Comparison of ENCODE assay signal across 31 mouse cellular contexts in the genomic region with DNA sequence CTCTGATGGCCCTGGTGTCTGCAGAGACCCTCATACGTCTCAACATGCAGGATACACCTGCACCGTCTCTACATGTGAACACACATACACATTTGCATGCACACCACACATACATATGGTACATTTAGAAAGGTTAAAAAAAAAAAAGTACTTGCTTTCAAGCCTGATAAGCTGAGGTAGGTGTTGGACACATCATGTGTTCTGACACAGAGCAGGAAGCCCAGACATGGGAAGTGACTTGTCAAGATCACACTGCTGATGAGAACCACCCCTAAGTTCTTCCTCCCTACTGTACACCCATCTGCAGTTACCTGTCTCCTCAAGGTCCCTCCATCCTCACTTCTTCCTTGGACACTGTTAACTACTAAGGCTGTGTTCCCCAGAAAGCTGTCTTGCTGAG. TPM values are rescaled to one million over a fixed set of nuclear protein-coding genes. Genes with fewer than 3 reads are reported as not detected.
A peak's percentile ranks its signal among the peaks of the same experiment; 100 is the strongest.
DNase-seq lines count a peak whose midpoint lies in the region; ATAC-seq and TF ChIP-seq lines count a peak whose summit lies in the region.
"Had no signal": no experiment of that assay in that cellular context is flagged by ENCODE, and none has a peak within 500 bp of the region (broad histone marks: within the 10 kb centered on the region; RNA-seq: fewer than 3 reads in every experiment).

No protein-coding gene starts in this region.

- H3K9me3 ChIP-seq in liver, embryonic 12.5 days (replicated peaks) = no peaks in the 10 kb centered on the region
- H3K9me3 ChIP-seq in liver, embryonic 11.5 days (ENCODE audit: control insufficient read depth, low read length) = no peaks in the 10 kb centered on the region
- no peaks in the 10 kb centered on the region for H3K9me3 ChIP-seq in MEL (replicated peaks; ENCODE audit: insufficient read depth, low read length)
- H3K9me3 ChIP-seq: embryonic facial prominence, embryonic 12.5 days; embryonic facial prominence, embryonic 15.5 days; heart, embryonic 10.5 days; heart, embryonic 13.5 days had no signal

- no peak overlapping the region for H3K9ac ChIP-seq in liver, embryonic 12.5 days
- no peak overlapping the region for H3K9ac ChIP-seq in liver, embryonic 11.5 days (ENCODE audit: low read depth, low read length)
- no peak overlapping the region for H3K9ac ChIP-seq in MEL (ENCODE audit: control insufficient read depth, low read depth, low read length, poor library complexity, severe bottlenecking)
- H3K9ac ChIP-seq: embryonic facial prominence, embryonic 12.5 days; embryonic facial prominence, embryonic 15.5 days; forebrain, postnatal 0 days; heart, embryonic 13.5 days; hindbrain, embryonic 14.5 days had no signal

- peaks cover 72% of the 10 kb centered on the region for H3K4me1 ChIP-seq in liver, embryonic 12.5 days
- H3K4me1 ChIP-seq in liver, embryonic 11.5 days (replicated peaks; ENCODE audit: control insufficient read depth, insufficient read depth, low read length) = peaks cover 18% of the 10 kb centered on the region
- peaks cover 6 to 26% of the 10 kb centered on the region in 2 experiments for H3K4me1 ChIP-seq in MEL (ENCODE audit: control insufficient read depth in 1 of 2, insufficient read depth in 2 of 2, low read length in 2 of 2)
- H3K4me1 ChIP-seq: embryonic facial prominence, embryonic 12.5 days; embryonic facial prominence, embryonic 15.5 days; heart, embryonic 13.5 days had no signal

- H3K36me3 ChIP-seq in liver, embryonic 12.5 days = peaks cover 38% of the 10 kb centered on the region
- peaks cover 6% of the 10 kb centered on the region; the same call in 1 of the 2 replicates for H3K36me3 ChIP-seq in liver, embryonic 11.5 days (ENCODE audit: control insufficient read depth, insufficient read depth, low read length)
- H3K36me3 ChIP-seq in MEL (ENCODE audit: control insufficient read depth in 1 of 2, insufficient read depth in 2 of 2, low read length in 2 of 2) = peaks cover 0 to 19% of the 10 kb centered on the region in 2 experiments; a peak in 3 of 4 replicates

- no peak for TF ChIP-seq EP300 in MEL (IDR thresholded peaks at IDR 0.05; ENCODE audit: low read depth in 1 of 2, low read length in 2 of 2)

- DNase-seq in liver, embryonic 11.5 days (ENCODE audit: low spot score) = no peak
- peak; percentile 34 for DNase-seq in 416B (ENCODE audit: low read depth)
- peak; percentile 62 for DNase-seq in MEL (ENCODE audit: low read depth, low spot score)
- no peak for DNase-seq in kidney, postnatal 4 days
- DNase-seq in adrenal gland, adult 8-10 months = no peak
- DNase-seq: adrenal gland, adult 2 months; adrenal gland, postnatal 25 days; cerebellum, adult 18-20 months; cerebellum, adult 9-10 months; cerebellum, postnatal 14 days; forebrain, postnatal 0 days; gastrocnemius, adult 2 months; gastrocnemius, postnatal 25 days; heart, adult 18-20 months; heart, postnatal 14 days; heart, postnatal 4 days had no signal

- TF ChIP-seq CTCF in MEL (IDR thresholded peaks at IDR 0.05 in 2 of 3, conservative IDR thresholded peaks at IDR 0.05 in 1 of 3; ENCODE audit: control insufficient read depth in 1 of 3, insufficient read depth in 1 of 3, low read depth in 2 of 3, low read length in 3 of 3, poor library complexity in 1 of 3, severe bottlenecking in 1 of 3) = no peak

- peak overlapping the region; percentile 98; the same call in 1 of the 2 replicates for H3K27ac ChIP-seq in liver, embryonic 12.5 days
- H3K27ac ChIP-seq in liver, embryonic 11.5 days (ENCODE audit: low read depth, low read length) = no peak overlapping the region
- H3K27ac ChIP-seq in MEL (ENCODE audit: control insufficient read depth, low read depth, low read length) = no peak overlapping the region
- H3K27ac ChIP-seq: embryonic facial prominence, embryonic 12.5 days; embryonic facial prominence, embryonic 15.5 days; gastrocnemius, adult 2 months; heart, embryonic 10.5 days; heart, embryonic 13.5 days; hindbrain, embryonic 14.5 days; hindbrain, postnatal 0 days had no signal

- 82% methylated on average over 2 of the region's 2 CpGs for WGBS in liver, embryonic 12.5 days (ENCODE audit: insufficient replicate concordance)
- WGBS in liver, embryonic 11.5 days = 86% methylated on average over 2 of the region's 2 CpGs

- no peak overlapping the region for H3K4me2 ChIP-seq in liver, embryonic 12.5 days
- no peak overlapping the region for H3K4me2 ChIP-seq in liver, embryonic 11.5 days
- H3K4me2 ChIP-seq: embryonic facial prominence, embryonic 12.5 days; embryonic facial prominence, embryonic 15.5 days; heart, embryonic 13.5 days; hindbrain, embryonic 14.5 days had no signal

- H3K4me3 ChIP-seq in liver, embryonic 12.5 days = no peak overlapping the region
- no peak overlapping the region for H3K4me3 ChIP-seq in liver, embryonic 11.5 days (ENCODE audit: low read depth, low read length)
- no peak overlapping the region for H3K4me3 ChIP-seq in MEL (ENCODE audit: control insufficient read depth in 1 of 2, insufficient read depth in 1 of 2, low read depth in 2 of 2, low read length in 2 of 2)
- H3K4me3 ChIP-seq: embryonic facial prominence, embryonic 12.5 days; embryonic facial prominence, embryonic 15.5 days; gastrocnemius, adult 2 months; heart, embryonic 10.5 days; heart, embryonic 13.5 days had no signal

- no peak for ATAC-seq in liver, embryonic 12.5 days
- no peak for ATAC-seq in liver, embryonic 11.5 days (replicated peaks; ENCODE audit: low FRiP score)
- peak; percentile 22; the same call in 1 of the 2 replicates for ATAC-seq in megakaryocyte, adult 5-6 weeks (ENCODE audit: poor library complexity, severe bottlenecking)
- ATAC-seq: CD4-positive, CD25-positive, alpha-beta regulatory T cell, adult 4 months; forebrain, embryonic 14.5 days; forebrain, postnatal 0 days; hindbrain, postnatal 0 days; inflammation-experienced regulatory T-cells, adult 6 months; Patski had no signal

- no peak for TF ChIP-seq RAD21 in MEL (IDR thresholded peaks at IDR 0.05; ENCODE audit: low read depth, low read length)

- H3K27me3 ChIP-seq in liver, embryonic 12.5 days (replicated peaks) = no peaks in the 10 kb centered on the region
- no peaks in the 10 kb centered on the region for H3K27me3 ChIP-seq in liver, embryonic 11.5 days (replicated peaks; ENCODE audit: control insufficient read depth, insufficient read depth, low read length)
- H3K27me3 ChIP-seq in MEL (ENCODE audit: control insufficient read depth in 1 of 2, insufficient read depth in 2 of 2, low read length in 2 of 2) = no peaks in the 10 kb centered on the region
- H3K27me3 ChIP-seq: embryonic facial prominence, embryonic 12.5 days; embryonic facial prominence, embryonic 15.5 days; heart, embryonic 13.5 days; Patski had no signal

- TF ChIP-seq POLR2A in MEL (IDR thresholded peaks at IDR 0.05; ENCODE audit: control insufficient read depth in 1 of 2, insufficient read depth in 1 of 2, low read depth in 1 of 2, low read length in 2 of 2, poor library complexity in 1 of 2) = no peak; a peak in 1 of 4 replicates

- no peaks in the 10 kb centered on the region for H3K79me2 ChIP-seq in MEL (ENCODE audit: control insufficient read depth, insufficient read depth, low read length, poor library complexity)

TF ChIP-seq in MEL, 35 proteins besides CTCF, POLR2A, EP300 and RAD21:
- 0 out of 2 replicates have a peak, but pooled peaks have one; percentile 31 for TF ChIP-seq ETS1 (IDR thresholded peaks at IDR 0.05; ENCODE audit: low read depth, low read length)
- peak; percentile 16; the same call in 1 of the 2 replicates for TF ChIP-seq ZMIZ1 (IDR thresholded peaks at IDR 0.05; ENCODE audit: low read depth, low read length)
- TF ChIP-seq SIN3A (IDR thresholded peaks at IDR 0.05; ENCODE audit: low read length) = no peak
- TF ChIP-seq USF1 (IDR thresholded peaks at IDR 0.05; ENCODE audit: low read depth, low read length) = peak; percentile 49
- peak; percentile 75 for TF ChIP-seq ZNF384 (IDR thresholded peaks at IDR 0.05; ENCODE audit: low read depth, low read length)
TF ChIP-seq in MEL: peak in this region for 4.

RNA-seq across cellular contexts. Expression of a gene that starts 5.3 kb away (rescaled TPM):
- 25.7 and 26.1 TPM in 2 replicates for polyA plus RNA-seq in liver, embryonic 12.5 days (2016; fragmentation: Nextera tagmentation; extraction: Ambion mirVana)
- 12.9 and 18.0 TPM in 2 replicates for polyA plus RNA-seq in liver, embryonic 11.5 days (2014; fragmentation: Nextera tagmentation; extraction: Ambion mirVana)
- 9.4 and 10.2 TPM in 2 replicates for total RNA-seq in MEL (2012; rRNA removed)
- polyA plus RNA-seq in MEL (2012; ENCODE audit: insufficient read depth in 1 of 2, insufficient read length in 2 of 2, low read depth in 1 of 2, low replicate concordance in 2 of 2, missing spikeins in 1 of 2) = 10 to 100 TPM in 1 of 2 experiments, not detected in 1; 31.6 TPM
- 8.9 and 10.7 TPM in 2 replicates for total RNA-seq in megakaryocyte, adult 5-6 weeks (2015)
- total RNA-seq in megakaryocyte, adult 5-6 weeks (2017) = 13.6 and 22.1 TPM in 2 replicates
- 10 to 100 TPM in 2 of 4 experiments, 1 to 10 TPM in 2; 6.6 to 14.2 (median 9.5) TPM for total RNA-seq in adrenal gland, adult 8-10 months (2022)

RNA-seq across cellular contexts. Expression of a gene that starts 22.1 kb away (rescaled TPM):
- polyA plus RNA-seq in liver, embryonic 12.5 days (2016; fragmentation: Nextera tagmentation; extraction: Ambion mirVana) = not detected in 2 replicates
- polyA plus RNA-seq in liver, embryonic 11.5 days (2014; fragmentation: Nextera tagmentation; extraction: Ambion mirVana) = not detected in 2 replicates
- total RNA-seq in MEL (2012; rRNA removed) = not detected in 2 replicates
- not detected for polyA plus RNA-seq in MEL (2012; ENCODE audit: insufficient read depth in 1 of 2, insufficient read length in 2 of 2, low read depth in 1 of 2, low replicate concordance in 2 of 2, missing spikeins in 1 of 2)
- total RNA-seq in megakaryocyte, adult 5-6 weeks (2015) = not detected in 2 replicates
- not detected in 2 replicates for total RNA-seq in megakaryocyte, adult 5-6 weeks (2017)
- not detected for total RNA-seq in adrenal gland, adult 8-10 months (2022)
- total RNA-seq: adrenal gland, adult 2 months; adrenal gland, postnatal 25 days; gastrocnemius, adult 2 months; gastrocnemius, postnatal 25 days; heart, adult 18-20 months; heart, postnatal 14 days; heart, postnatal 4 days had no signal
- polyA plus RNA-seq: adrenal gland, adult 2 months; C2C12; CD4-positive, CD25-positive, alpha-beta regulatory T cell, adult 4 months; embryonic facial prominence, embryonic 12.5 days; embryonic facial prominence, embryonic 15.5 days; forebrain, embryonic 11.5 days; forebrain, embryonic 14.5 days; heart, embryonic 10.5 days; hindbrain, embryonic 11.5 days; inflammation-experienced regulatory T-cells, adult 6 months; Patski had no signal

RNA-seq across cellular contexts. Expression of a gene that starts 32.9 kb away (rescaled TPM):
- polyA plus RNA-seq in liver, embryonic 12.5 days (2016; fragmentation: Nextera tagmentation; extraction: Ambion mirVana) = 12.0 and 12.7 TPM in 2 replicates
- 5.6 and 6.6 TPM in 2 replicates for polyA plus RNA-seq in liver, embryonic 11.5 days (2014; fragmentation: Nextera tagmentation; extraction: Ambion mirVana)
- 89.5 and 93.1 TPM in 2 replicates for total RNA-seq in MEL (2012; rRNA removed)
- 100 to 1,000 TPM in 1 of 2 experiments, not detected in 1; 167 TPM for polyA plus RNA-seq in MEL (2012; ENCODE audit: insufficient read depth in 1 of 2, insufficient read length in 2 of 2, low read depth in 1 of 2, low replicate concordance in 2 of 2, missing spikeins in 1 of 2)
- total RNA-seq in megakaryocyte, adult 5-6 weeks (2015) = 71.1 and 72.6 TPM in 2 replicates
- total RNA-seq in megakaryocyte, adult 5-6 weeks (2017) = 85.6 and 101 TPM in 2 replicates
- 100 to 1,000 TPM in 1 of 4 experiments, 10 to 100 TPM in 3; 97.9 to 103 (median 98.5) TPM for total RNA-seq in adrenal gland, adult 8-10 months (2022)

RNA-seq across cellular contexts. Expression of a gene that starts 58.9 kb away (rescaled TPM):
- 90.8 and 95.6 TPM in 2 replicates for polyA plus RNA-seq in liver, embryonic 12.5 days (2016; fragmentation: Nextera tagmentation; extraction: Ambion mirVana)
- 132 and 137 TPM in 2 replicates for polyA plus RNA-seq in liver, embryonic 11.5 days (2014; fragmentation: Nextera tagmentation; extraction: Ambion mirVana)
- 101 and 111 TPM in 2 replicates for total RNA-seq in MEL (2012; rRNA removed)
- 100 to 1,000 TPM in 1 of 2 experiments, not detected in 1; 101 TPM for polyA plus RNA-seq in MEL (2012; ENCODE audit: insufficient read depth in 1 of 2, insufficient read length in 2 of 2, low read depth in 1 of 2, low replicate concordance in 2 of 2, missing spikeins in 1 of 2)
- 12.7 and 16.9 TPM in 2 replicates for total RNA-seq in megakaryocyte, adult 5-6 weeks (2015)
- 9.8 and 15.3 TPM in 2 replicates for total RNA-seq in megakaryocyte, adult 5-6 weeks (2017)
- total RNA-seq in adrenal gland, adult 8-10 months (2022) = 10 to 100 TPM; 43.1 to 66.5 (median 50.5) TPM

Comparison
In these comparisons a context has a peak if more than half of its experiments do, and no peak if none do; other contexts are left out.
1. DNase-seq: peak in 416B (single experiment) and MEL (single experiment); none in liver, embryonic 11.5 days (single experiment), kidney, postnatal 4 days (0 of 2) and adrenal gland, adult 8-10 months (single experiment).